Mouse (Mus musculus): Measurements from ENCODE around the gene A4gnt. TPM values are rescaled to one million over a fixed set of nuclear protein-coding genes. Genes with fewer than 3 reads are reported as not detected.
A peak's percentile ranks its signal among the peaks of the same experiment; 100 is the strongest.

The A4gnt gene
- total and polyA plus RNA-seq, 3 experiments = not detected

GRCm38 (mm10) chr9:99636776-99637175 lies 24.5 kb downstream of the A4gnt start:
- DNase-seq = no peak

GRCm38 (mm10) chr9:99637227-99637626 lies 24.9 kb downstream of the A4gnt start:
- DNase-seq = no peak

DNA sequence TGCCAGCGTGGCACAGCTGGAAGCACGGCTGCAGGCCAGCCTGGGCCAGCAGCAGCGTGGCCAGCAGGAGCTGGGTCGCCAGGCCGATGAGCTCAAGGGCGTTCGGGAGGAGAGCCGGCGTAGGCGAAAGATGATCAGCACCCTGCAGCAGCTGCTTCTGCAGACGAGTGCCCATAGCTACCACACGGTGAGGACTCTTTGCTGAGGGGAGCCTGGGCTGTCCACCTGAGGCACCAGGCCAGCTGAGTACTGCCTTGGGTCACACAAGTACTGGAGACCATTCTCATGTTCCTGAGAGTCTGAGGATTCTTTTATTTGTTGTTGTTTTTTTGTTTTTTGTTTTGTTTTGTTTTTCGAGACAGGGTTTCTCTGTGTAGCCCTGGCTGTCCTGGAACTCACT lies 25.4 kb downstream of the A4gnt start:
- DNase-seq = no peak

DNA sequence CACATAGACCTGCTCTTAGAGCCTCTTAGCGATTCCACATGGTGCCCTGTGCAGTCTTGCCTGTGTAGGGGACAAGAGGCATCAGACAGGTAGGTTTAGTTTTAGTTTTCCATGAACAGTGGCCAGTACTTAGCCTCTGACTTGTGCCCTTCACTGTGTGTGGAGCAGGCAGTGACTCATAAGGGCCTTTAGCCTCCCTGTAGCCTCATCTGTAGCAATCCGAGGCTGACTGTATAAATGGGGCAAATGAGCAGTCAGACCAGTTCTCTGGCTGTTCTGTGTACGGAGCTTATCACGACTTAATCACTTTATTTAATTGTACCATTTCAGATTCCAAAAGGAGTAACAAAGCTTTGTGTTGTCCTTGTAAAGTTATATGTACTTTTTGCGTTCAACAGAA lies 27.7 kb downstream of the A4gnt start:
- DNase-seq = peak; percentile 42

DNA sequence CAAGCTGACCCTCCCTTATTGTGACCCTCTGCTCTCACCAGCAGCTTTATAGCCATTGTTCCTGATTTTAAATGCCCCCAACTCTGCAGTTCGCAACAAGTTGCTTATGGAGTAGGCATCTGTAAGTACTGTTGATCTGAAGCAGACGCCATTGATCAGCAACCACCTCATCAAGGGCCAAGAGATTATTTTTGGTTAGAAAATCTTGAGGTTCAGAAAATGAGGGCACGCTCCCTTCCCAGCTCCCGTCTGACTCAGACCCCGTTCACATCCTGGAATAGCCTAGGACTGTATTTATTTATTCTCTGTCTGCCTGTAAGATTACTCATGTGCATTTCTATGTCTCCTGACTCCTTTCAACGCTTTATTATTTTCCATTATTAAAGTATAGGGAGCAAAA lies 33.1 kb downstream of the A4gnt start:
- no peak for DNase-seq

GRCm38 (mm10) chr9:99646102-99646501 lies 33.8 kb downstream of the A4gnt start:
- no peak for DNase-seq

GRCm38 (mm10) chr9:99660756-99661155 lies 48.5 kb downstream of the A4gnt start:
- no peak for DNase-seq

GRCm38 (mm10) chr9:99661606-99662166 lies 49.4 kb downstream of the A4gnt start:
- DNase-seq = no peak

- peak; percentile 71 for DNase-seq
These were observed 50.1 kb downstream of the A4gnt start for GRCm38 (mm10) chr9:99662406-99662805.

DNA sequence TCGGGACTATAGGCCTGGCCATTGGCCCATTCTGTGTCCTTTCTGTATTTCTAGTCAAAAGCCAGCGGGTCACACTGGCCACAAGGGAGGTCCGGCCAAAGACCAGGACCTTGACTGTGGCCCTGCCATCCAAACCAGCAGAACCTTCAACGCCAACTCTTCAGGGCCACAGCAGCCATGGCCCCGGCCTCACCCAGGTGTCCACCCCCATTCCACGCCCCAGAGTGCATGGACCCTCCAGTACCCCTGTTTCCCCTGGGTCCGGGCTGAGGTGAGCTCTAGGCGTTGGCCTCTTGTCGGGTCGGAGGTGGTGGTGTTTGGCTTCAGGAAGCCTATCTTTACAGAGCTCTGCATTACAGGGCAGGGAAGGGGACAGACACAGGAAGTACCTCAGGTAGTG lies 50.6 kb downstream of the A4gnt start:
- peak; percentile 23 for DNase-seq

GRCm38 (mm10) chr9:99667596-99667995 lies 55.3 kb downstream of the A4gnt start:
- DNase-seq = peak; percentile 52

GRCm38 (mm10) chr9:99671603-99672002 lies 59.3 kb downstream of the A4gnt start:
- DNase-seq = no peak

Other genes starting within 250 kb of the A4gnt start
- 10 to 100 TPM; 61.0 to 61.1 TPM for gene Mras, start 175.1 kb upstream of the A4gnt start, total RNA-seq (2021)
- gene Mras, start 175.1 kb upstream of the A4gnt start, polyA plus RNA-seq (2012; rRNA removed) = 31.4 and 33.1 TPM in 2 replicates
- gene Nme9, start 161.0 kb upstream of the A4gnt start, total RNA-seq (2021) = not detected
- gene Nme9, start 161.0 kb upstream of the A4gnt start, polyA plus RNA-seq (2012; rRNA removed) = not detected in 2 replicates
- 10 to 100 TPM; 25.3 to 33.5 TPM for gene Armc8, start 43.6 kb upstream of the A4gnt start, total RNA-seq (2021)
- 7.9 and 8.8 TPM in 2 replicates for gene Armc8, start 43.6 kb upstream of the A4gnt start, polyA plus RNA-seq (2012; rRNA removed)
- gene Dbr1, start 36.7 kb upstream of the A4gnt start, total RNA-seq (2021) = 10 to 100 TPM; 12.9 to 13.9 TPM
- gene Dbr1, start 36.7 kb upstream of the A4gnt start, polyA plus RNA-seq (2012; rRNA removed) = 9.9 and 11.9 TPM in 2 replicates
- 1 to 10 TPM; 3.7 to 6.8 TPM for gene Dzip1l, start 17.0 kb downstream of the A4gnt start, total RNA-seq (2021)
- gene Dzip1l, start 17.0 kb downstream of the A4gnt start, polyA plus RNA-seq (2012; rRNA removed) = 2.5 and 4.0 TPM in 2 replicates
- not detected for gene Cldn18, start 104.8 kb downstream of the A4gnt start, total RNA-seq (2021)
- 0.17 TPM in 1 of 2 replicates, not detected in the other for gene Cldn18, start 104.8 kb downstream of the A4gnt start, polyA plus RNA-seq (2012; rRNA removed)